Mouse (Mus musculus) midbrain, embryonic 10.5 days (tissue): ENCODE results near the gene Tnfsf11. TPM values are rescaled to one million over a fixed set of nuclear protein-coding genes. Genes with fewer than 3 reads are reported as not detected.

Experiments
- DNase-seq: peaks from one replicate; pipeline ENCODE4 v3.0.0-alpha.2; 2017; ENCODE audit warnings: low spot score
- H3K27ac ChIP-seq: fragments of 300-500 bp; sonication (generic); replicated peaks from 2 replicates; pipeline ENCODE4 v1.5.1; 2016; ENCODE audit warnings: mild to moderate bottlenecking
- H3K27me3 ChIP-seq: fragments of 300-500 bp; sonication (generic); 2 replicates; pipeline ENCODE4 v1.6.1; 2016; ENCODE audit warnings: low read depth, mild to moderate bottlenecking; ENCODE audit not compliant: poor library complexity, severe bottlenecking
- H3K36me3 ChIP-seq: fragments of 300-500 bp; sonication (generic); 2 replicates; pipeline ENCODE4 v1.6.1; 2016; ENCODE audit warnings: mild to moderate bottlenecking, moderate library complexity
- H3K4me1 ChIP-seq: fragments of 300-500 bp; sonication (generic); 2 replicates; pipeline ENCODE4 v1.6.1; 2016
- H3K4me3 ChIP-seq: fragments of 300-500 bp; sonication (generic); 2 replicates; pipeline ENCODE4 v1.5.1; 2016; ENCODE audit warnings: mild to moderate bottlenecking, moderate library complexity
- H3K9me3 ChIP-seq: fragments of 300-500 bp; sonication (generic); replicated peaks from 2 replicates; pipeline ENCODE4 v1.6.1; 2016; ENCODE audit warnings: mild to moderate bottlenecking
- WGBS: fragments of 180-500 bp; shearing (Covaris S2); methylation state at CpG from one replicate; pipeline ENCODE4 v1.1.7; 2016; 5-methylcytosine and 5-hydroxymethylcytosine counted together
- microRNA-seq: library from miRNA; unstranded; fragments of <30 nt; microRNA quantifications from one replicate; pipeline ENCODE4, GENCODE M21; 2017
- polyA plus RNA-seq: library from polyadenylated mRNA; unstranded; fragments of >200 nt; fragmentation: Nextera tagmentation; extraction: Ambion mirVana; gene quantifications from 2 replicates; pipeline ENCODE4 v1.2.1, GENCODE M21; 2016

Gene Tnfsf11
- polyA plus RNA-seq, 1 experiment from 2014 or later, result not detected

- Histone ChIP-seq H3K9me3 (no peaks in the 10 kb centered on the region), H3K27me3 (no peaks in the 10 kb centered on the region), H3K4me3 (no peak overlapping the region), H3K36me3 (no peaks in the 10 kb centered on the region), H3K4me1 (no peaks in the 10 kb centered on the region), H3K27ac (no peak overlapping the region)
- DNase-seq, result no peak
- WGBS, result 73% methylated on average over 4 of the region's 4 CpGs
Observed at GRCm38 (mm10) chr14:78229012-78229411, 78.8 kb downstream of the Tnfsf11 start.

Small RNA genes within 50 kb of the gene (microRNA-seq; reads per million reads assigned to microRNA genes)
- gene Gm23652, result not detected

Other genes with a start within 250 kb of the Tnfsf11 start
- gene Fam216b, start 219.0 kb downstream of the Tnfsf11 start, polyA plus RNA-seq, result not detected in 2 replicates
- gene Akap11, start 228.8 kb upstream of the Tnfsf11 start, polyA plus RNA-seq, result 15.6 and 17.9 TPM in 2 replicates